Mouse (Mus musculus) left cerebral cortex, adult 11 months (tissue): Measurements from ENCODE around the gene H2-Q7.
"Not testable (repeated sequence)": the region's sequence is repeated elsewhere in the genome, so short reads cannot be mapped to it uniquely, and the experiment has no call there.

Experiments used
- DNase-seq: peaks from one replicate; pipeline ENCODE4 v3.0.0; 2022; ENCODE audit warnings: low spot score

The H2-Q7 gene

DNA sequence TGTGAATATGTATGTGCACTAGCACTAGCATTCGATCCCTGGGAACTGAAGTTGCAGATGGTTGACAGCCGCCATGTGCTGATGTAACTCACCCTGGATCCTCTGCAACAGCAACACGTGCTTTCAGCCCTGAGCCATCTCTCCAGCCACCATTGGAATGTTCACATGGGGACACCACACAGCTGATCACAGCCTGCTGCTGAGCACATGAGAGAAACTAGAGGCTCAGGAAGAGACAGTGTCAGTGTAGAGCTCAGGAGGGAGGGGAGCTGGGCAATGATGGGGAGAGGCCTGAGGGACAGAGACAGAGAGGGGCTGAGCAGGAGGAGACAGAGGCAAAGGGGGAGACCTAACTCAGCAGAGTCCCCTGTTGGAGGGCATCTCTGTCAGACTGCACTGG is 3.4 kb upstream of the H2-Q7 start:
- DNase-seq, result not testable (repeated sequence)

- not testable (repeated sequence) for DNase-seq
These were observed 1.5 kb upstream of the H2-Q7 start for GRCm38 (mm10) chr17:35437386-35437936.

DNA sequence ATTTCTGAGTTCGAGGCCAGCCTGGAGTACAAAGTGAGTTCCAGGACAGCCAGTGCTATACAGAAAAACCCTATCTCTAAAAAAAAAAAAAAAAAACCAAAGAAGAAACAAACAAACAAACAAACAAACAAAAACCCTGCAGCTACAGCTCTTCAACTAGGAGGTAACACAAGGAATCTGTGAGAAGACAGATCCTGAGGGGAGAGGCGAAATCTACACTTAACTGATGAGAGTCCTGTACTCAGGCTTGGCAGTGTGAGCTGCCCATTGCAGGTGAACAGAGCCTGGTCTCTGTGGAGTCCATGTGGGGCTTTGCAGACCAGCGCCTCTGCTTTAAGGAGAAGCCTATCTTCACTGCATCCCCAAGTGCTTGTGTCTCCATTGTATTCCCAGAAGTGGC is 560 bp upstream of the H2-Q7 start:
- DNase-seq, result not testable (repeated sequence)

- DNase-seq, result not testable (repeated sequence)
These were observed 366 bp downstream of the H2-Q7 start for GRCm38 (mm10) chr17:35439295-35439747.

GRCm38 (mm10) chr17:35439925-35440645 is 1.1 kb downstream of the H2-Q7 start:
- not testable (repeated sequence) for DNase-seq

GRCm38 (mm10) chr17:35442376-35442775 is 3.4 kb downstream of the H2-Q7 start:
- not testable (repeated sequence) for DNase-seq

DNA sequence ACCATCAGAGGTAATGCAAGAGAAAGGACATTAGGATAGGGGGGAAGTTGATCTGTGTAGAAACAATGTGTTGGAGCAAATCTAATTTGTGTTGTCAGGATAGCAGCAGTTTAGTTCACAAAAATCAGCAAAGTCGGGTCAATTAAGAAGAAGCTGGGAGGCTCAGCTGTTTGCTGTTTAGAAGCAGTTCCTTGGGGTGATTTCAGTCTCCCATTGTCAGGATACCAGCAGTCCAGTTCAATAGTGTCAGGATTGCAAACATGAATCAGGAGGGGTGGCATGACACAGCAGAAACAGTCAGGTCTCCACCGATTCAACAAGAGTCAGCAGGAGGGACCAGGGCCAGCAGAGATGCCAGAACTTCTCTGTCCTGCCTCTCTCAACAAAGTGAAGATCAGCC is 5.6 kb downstream of the H2-Q7 start:
- not testable (repeated sequence) for DNase-seq

DNA sequence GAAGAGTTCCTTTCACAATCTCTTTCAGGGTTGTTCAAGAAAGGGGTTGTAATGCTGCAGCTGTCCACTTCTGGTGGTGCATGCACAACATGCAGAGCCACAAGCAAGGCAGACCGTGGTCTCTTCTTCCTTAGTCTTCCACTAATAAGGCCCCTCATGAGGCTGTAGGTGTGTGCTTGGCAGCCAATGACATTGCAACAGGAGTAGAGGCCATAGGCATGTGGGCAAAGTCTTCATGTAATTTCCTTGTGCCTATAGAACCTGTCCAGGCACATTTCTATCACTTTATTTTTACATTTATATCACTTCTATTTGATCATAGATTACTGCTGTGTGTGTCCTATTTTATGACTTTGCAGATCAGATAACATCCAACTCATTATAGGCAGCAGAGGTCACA is 19.3 kb downstream of the H2-Q7 start:
- not testable (repeated sequence) for DNase-seq

DNA sequence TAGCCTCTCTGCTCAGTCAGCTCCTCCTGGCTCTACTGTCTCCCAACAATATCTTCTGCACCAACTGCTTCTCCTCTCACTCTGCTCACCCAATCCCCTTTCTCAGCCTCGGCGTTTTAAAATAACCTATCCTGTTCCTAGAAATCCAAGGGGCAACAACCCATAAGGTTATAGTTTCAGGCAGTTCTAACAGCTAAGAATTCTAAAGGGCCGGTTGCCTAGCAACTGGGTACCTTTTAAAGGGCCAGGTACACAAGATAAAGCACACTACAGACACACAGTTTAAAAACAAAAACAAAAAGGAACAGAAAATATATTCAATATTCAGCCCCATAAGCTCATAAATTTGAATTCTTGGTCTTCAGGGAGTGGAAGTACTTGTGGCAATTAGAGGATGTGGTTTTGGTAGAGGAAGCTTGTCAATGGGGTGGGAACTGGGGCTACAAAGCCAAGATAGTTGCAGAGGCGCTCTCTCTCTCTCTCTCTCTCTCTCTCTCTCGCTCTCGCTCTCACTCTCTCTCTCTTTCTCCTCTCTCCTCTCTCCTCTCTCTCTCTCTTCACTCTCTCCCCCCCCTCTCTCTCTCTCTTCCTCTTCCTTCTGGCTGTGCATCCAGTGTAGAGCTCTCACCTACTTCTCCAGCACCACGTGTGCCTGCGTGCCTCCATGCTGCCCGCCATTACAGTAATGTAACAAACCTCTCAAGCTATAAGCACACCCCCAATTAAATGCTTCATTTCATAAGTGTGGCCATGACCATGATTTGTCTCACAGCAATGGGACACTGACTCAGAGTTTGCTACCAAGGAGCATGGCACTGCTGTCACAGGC is 21.8 kb downstream of the H2-Q7 start:
- DNase-seq, result not testable (repeated sequence)

- not testable (repeated sequence) for DNase-seq
These were observed 26.7 kb downstream of the H2-Q7 start for GRCm38 (mm10) chr17:35465651-35466050.

GRCm38 (mm10) chr17:35468936-35469335 is 30.0 kb downstream of the H2-Q7 start:
- DNase-seq, result not testable (repeated sequence)

- DNase-seq, result no peak
These were observed 31.1 kb downstream of the H2-Q7 start, which contains the start of gene H2-Q10 for GRCm38 (mm10) chr17:35469842-35470751. Gene H2-Q10, plus strand, starts transcription at chr17:35470089.

DNA sequence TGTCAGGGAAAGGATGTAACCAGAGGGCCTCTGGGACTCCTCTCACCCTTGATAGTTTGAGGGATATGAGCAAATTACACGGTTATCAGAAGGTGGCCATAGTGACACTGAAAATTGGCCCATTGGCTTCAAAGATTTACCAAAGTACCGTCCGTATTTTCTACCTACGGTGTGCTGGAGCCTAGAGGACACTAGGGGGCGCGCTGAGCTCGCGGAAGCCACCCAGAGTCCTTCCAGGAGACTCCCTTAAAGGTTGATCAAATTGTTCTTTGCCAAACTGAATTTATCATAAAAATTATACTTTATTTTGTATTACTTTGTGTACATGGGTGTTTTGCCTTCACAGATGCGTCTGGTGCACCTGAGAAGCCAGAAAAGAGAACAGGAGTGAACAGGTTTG is 45.1 kb downstream of the H2-Q7 start:
- DNase-seq, result peak; percentile 9

GRCm38 (mm10) chr17:35485702-35486101 is 46.7 kb downstream of the H2-Q7 start:
- DNase-seq, result no peak

GRCm38 (mm10) chr17:35486726-35487125 is 47.8 kb downstream of the H2-Q7 start:
- no peak for DNase-seq

DNA sequence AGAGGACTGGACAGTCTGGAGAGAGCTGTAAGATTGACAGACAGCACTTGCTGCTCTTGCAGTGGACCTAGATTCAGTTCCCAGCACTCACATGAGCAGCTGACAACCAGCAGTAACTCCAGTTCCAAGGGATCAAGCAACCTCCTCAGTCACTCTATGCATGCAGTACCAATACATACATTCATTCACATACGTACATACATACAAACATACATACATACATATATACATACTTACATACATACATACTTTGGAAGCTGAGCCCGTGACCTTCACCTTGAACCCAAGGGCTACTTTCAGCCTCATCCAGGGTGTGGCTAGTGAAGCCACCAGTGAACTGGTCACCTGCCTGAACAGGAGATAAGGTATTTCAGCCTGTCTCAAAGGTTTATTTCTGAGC is 49.1 kb downstream of the H2-Q7 start:
- no peak for DNase-seq

- no peak for DNase-seq
These were observed 51.4 kb downstream of the H2-Q7 start for GRCm38 (mm10) chr17:35490320-35490719.
